Mouse (Mus musculus): ENCODE measurements around the gene Tmem151b. TPM values are rescaled to one million over a fixed set of nuclear protein-coding genes. Genes with fewer than 3 reads are reported as not detected.

The Tmem151b gene
- polyA plus RNA-seq, 1 experiment = 0.37 TPM

GRCm38 (mm10) chr17:45516488-45516887, 33.0 kb downstream of the Tmem151b start:
- Histone ChIP-seq H3K4me3 (ENCODE audit: control insufficient read depth, low read depth, low read length) (no peak overlapping the region), H3K27ac (ENCODE audit: control insufficient read depth, insufficient read depth, low read depth, low read length) (no peak overlapping the region), H3K36me3 (ENCODE audit: control insufficient read depth, insufficient read depth, low read length) (no peaks in the 10 kb centered on the region), H3K27me3 (ENCODE audit: control insufficient read depth, insufficient read depth, low read length) (no peaks in the 10 kb centered on the region), H3K4me1 (ENCODE audit: control insufficient read depth, insufficient read depth, low read length) (peaks cover 6% of the 10 kb centered on the region)
- TF ChIP-seq POLR2A (IDR thresholded peaks at IDR 0.05; ENCODE audit: control insufficient read depth, low read depth, low read length) = no peak
- peak; percentile 38; the same call in 1 of the 2 replicates for TF ChIP-seq CTCF (IDR thresholded peaks at IDR 0.05; ENCODE audit: control insufficient read depth, insufficient read depth, insufficient replicate concordance, low read depth, low read length)

DNA sequence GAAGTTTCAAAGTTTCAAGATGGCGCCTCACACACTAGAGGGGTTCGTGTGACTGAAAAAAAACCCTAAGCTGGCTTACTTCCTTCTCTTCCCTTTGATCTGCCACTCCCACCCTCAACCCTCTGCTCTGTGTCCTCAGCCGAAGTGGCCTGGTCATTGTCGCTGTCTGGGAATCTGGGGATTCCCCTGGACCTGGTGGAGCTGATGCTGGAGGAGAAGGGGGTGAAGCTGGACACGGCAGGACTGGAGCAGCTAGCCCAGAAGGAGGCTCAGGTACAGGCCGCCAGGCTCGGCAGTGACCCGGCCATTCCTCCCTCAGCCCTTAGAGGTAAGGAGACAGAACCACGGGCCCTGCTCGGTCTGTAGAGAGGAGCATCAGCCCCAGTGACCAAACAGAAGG, 33.7 kb downstream of the Tmem151b start:
- no peak for TF ChIP-seq POLR2A (IDR thresholded peaks at IDR 0.05; ENCODE audit: control insufficient read depth, low read depth, low read length)
- TF ChIP-seq CTCF (IDR thresholded peaks at IDR 0.05; ENCODE audit: control insufficient read depth, insufficient read depth, insufficient replicate concordance, low read depth, low read length) = no peak
- Histone ChIP-seq H3K36me3 (ENCODE audit: control insufficient read depth, insufficient read depth, low read length) (no peaks in the 10 kb centered on the region), H3K27me3 (ENCODE audit: control insufficient read depth, insufficient read depth, low read length) (no peaks in the 10 kb centered on the region), H3K4me3 (ENCODE audit: control insufficient read depth, low read depth, low read length) (no peak overlapping the region), H3K4me1 (ENCODE audit: control insufficient read depth, insufficient read depth, low read length) (peaks cover under 1% of the 10 kb centered on the region; the same call in 1 of the 2 replicates), H3K27ac (ENCODE audit: control insufficient read depth, insufficient read depth, low read depth, low read length) (no peak overlapping the region)

DNA sequence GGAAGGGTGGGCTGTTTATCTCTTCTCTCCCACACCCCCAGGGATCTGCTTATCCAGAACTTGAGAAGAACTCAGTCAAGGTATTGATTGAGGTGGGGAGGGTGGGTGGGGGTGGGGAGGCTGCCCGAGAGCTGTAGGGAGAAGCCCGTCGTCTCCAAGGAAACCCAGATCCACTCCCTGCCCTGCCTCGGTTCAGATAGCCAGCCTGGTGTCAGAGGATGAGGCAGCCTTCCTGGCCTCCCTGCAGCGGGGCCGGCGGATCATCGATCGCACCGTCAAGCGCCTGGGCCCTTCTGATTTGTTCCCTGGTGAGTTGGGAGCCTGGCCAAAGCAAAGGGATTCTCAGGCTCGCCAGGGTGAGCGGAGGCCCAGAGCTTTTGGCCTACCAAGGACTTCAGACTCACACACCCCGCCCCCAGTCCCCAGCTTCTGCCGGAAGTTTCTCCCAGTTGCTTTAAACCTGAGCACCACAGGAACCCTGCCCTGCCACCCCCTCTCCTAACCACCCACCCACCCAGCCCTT, 34.2 kb downstream of the Tmem151b start:
- Histone ChIP-seq H3K27me3 (ENCODE audit: control insufficient read depth, insufficient read depth, low read length) (no peaks in the 10 kb centered on the region), H3K27ac (ENCODE audit: control insufficient read depth, insufficient read depth, low read depth, low read length) (no peak overlapping the region), H3K4me1 (ENCODE audit: control insufficient read depth, insufficient read depth, low read length) (no peaks in the 10 kb centered on the region), H3K4me3 (ENCODE audit: control insufficient read depth, low read depth, low read length) (no peak overlapping the region), H3K36me3 (ENCODE audit: control insufficient read depth, insufficient read depth, low read length) (no peaks in the 10 kb centered on the region)
- TF ChIP-seq POLR2A (IDR thresholded peaks at IDR 0.05; ENCODE audit: control insufficient read depth, low read depth, low read length) (no peak), CTCF (IDR thresholded peaks at IDR 0.05; ENCODE audit: control insufficient read depth, insufficient read depth, insufficient replicate concordance, low read depth, low read length) (no peak)

DNA sequence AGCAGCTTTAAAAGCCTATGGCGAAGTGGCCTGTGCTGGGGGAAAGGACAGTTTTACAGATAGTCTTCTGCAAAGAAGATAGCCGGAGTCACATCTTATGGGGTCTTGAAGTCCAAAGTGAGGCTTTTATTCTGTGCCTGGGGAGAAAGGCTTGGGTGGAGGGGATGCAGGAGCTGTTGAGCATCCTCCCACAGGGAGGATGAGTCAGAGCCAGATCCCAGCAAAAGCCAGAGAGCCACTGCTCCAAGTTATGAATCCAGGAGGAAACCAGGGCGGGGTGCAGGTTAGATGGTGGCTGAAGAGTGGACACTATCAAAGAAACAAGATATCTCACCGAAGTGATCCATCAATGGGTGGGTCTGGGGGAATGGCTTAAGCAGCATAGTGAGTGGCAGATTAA, 37.7 kb downstream of the Tmem151b start:
- H3K36me3 ChIP-seq (ENCODE audit: control insufficient read depth, insufficient read depth, low read length) = no peaks in the 10 kb centered on the region

GRCm38 (mm10) chr17:45510871-45511270, 38.6 kb downstream of the Tmem151b start:
- Histone ChIP-seq H3K36me3 (ENCODE audit: control insufficient read depth, insufficient read depth, low read length) (no peaks in the 10 kb centered on the region), H3K4me3 (ENCODE audit: control insufficient read depth, low read depth, low read length) (no peak overlapping the region), H3K27me3 (ENCODE audit: control insufficient read depth, insufficient read depth, low read length) (no peaks in the 10 kb centered on the region), H3K4me1 (ENCODE audit: control insufficient read depth, insufficient read depth, low read length) (peaks cover 9% of the 10 kb centered on the region), H3K27ac (ENCODE audit: control insufficient read depth, insufficient read depth, low read depth, low read length) (no peak overlapping the region)
- TF ChIP-seq CTCF (IDR thresholded peaks at IDR 0.05; ENCODE audit: control insufficient read depth, insufficient read depth, insufficient replicate concordance, low read depth, low read length) (no peak), POLR2A (IDR thresholded peaks at IDR 0.05; ENCODE audit: control insufficient read depth, low read depth, low read length) (no peak)

More for the DNA sequence above, 37.7 kb downstream of the Tmem151b start:
- Histone ChIP-seq H3K27ac (ENCODE audit: control insufficient read depth, insufficient read depth, low read depth, low read length) (no peak overlapping the region), H3K27me3 (ENCODE audit: control insufficient read depth, insufficient read depth, low read length) (no peaks in the 10 kb centered on the region), H3K4me3 (ENCODE audit: control insufficient read depth, low read depth, low read length) (no peak overlapping the region), H3K4me1 (ENCODE audit: control insufficient read depth, insufficient read depth, low read length) (peaks cover 2% of the 10 kb centered on the region; the same call in 1 of the 2 replicates)
- TF ChIP-seq POLR2A (IDR thresholded peaks at IDR 0.05; ENCODE audit: control insufficient read depth, low read depth, low read length) (no peak), CTCF (IDR thresholded peaks at IDR 0.05; ENCODE audit: control insufficient read depth, insufficient read depth, insufficient replicate concordance, low read depth, low read length) (no peak)

DNA sequence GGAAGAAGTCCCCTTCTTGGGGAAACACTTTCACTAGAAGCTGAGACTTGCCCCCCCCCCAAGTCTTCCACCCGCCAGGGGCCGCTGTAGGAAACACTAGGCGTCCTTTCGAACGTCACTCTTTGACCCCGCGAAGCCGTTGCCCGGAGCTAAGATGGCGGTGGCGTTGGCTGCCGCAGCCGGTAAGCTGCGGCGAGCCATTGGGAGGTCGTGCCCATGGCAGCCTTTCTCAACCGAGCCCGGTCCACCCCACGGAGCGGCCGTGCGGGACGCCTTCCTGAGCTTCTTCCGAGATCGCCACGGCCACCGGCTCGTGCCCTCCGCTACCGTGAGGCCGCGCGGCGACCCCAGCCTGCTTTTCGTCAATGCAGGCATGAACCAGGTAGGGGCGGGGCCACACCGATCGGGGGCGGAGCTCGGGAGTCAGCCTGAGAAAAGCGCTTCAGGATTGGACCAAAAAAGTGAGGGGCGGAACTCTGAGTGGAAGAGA, 42.7 kb downstream of the Tmem151b start, which contains the start of gene Aars2:
TSS of gene Aars2 (plus strand) at position 142 of the 490 bp plus-strand sequence.
- TF ChIP-seq POLR2A (IDR thresholded peaks at IDR 0.05; ENCODE audit: control insufficient read depth, low read depth, low read length) = peak; percentile 83
- peak; percentile 76 for TF ChIP-seq CTCF (IDR thresholded peaks at IDR 0.05; ENCODE audit: control insufficient read depth, insufficient read depth, insufficient replicate concordance, low read depth, low read length)
- no peaks in the 10 kb centered on the region for H3K36me3 ChIP-seq (ENCODE audit: control insufficient read depth, insufficient read depth, low read length)
- H3K27ac ChIP-seq (ENCODE audit: control insufficient read depth, insufficient read depth, low read depth, low read length) = peak within 1 kb of the TSS; percentile 89
- H3K4me3 ChIP-seq (ENCODE audit: control insufficient read depth, low read depth, low read length) = peak within 1 kb of the TSS; percentile 98
- no peaks in the 10 kb centered on the region for H3K27me3 ChIP-seq (ENCODE audit: control insufficient read depth, insufficient read depth, low read length)
- peaks cover 9% of the 10 kb centered on the region for H3K4me1 ChIP-seq (ENCODE audit: control insufficient read depth, insufficient read depth, low read length)

DNA sequence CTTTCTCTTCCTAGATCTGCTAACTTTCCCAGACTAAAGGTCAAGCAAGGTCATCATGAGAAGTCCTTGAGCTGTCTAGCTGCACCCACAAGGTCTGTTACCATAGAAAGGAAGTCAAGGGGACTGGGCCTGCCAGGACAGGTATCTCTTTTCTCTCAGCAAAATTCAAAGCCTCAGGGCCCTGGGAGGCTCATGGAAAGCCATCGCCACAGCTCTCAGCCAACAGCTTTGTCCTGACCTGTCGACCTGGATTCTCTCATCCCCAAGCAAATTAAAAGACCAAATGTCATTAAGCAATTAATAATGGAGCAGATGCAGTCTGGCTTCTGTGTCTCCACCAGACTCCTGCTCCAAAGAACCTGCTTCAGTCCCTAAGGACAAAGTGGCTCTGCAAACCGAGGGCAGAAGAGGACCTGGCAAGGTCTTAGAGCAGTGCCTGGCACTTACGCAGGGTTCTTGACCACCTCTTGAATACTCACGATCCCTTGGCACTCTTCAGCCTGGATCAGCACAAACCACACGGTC, 43.5 kb downstream of the Tmem151b start:
- Histone ChIP-seq H3K4me1 (ENCODE audit: control insufficient read depth, insufficient read depth, low read length) (peaks cover 9% of the 10 kb centered on the region), H3K36me3 (ENCODE audit: control insufficient read depth, insufficient read depth, low read length) (no peaks in the 10 kb centered on the region), H3K27me3 (ENCODE audit: control insufficient read depth, insufficient read depth, low read length) (no peaks in the 10 kb centered on the region), H3K27ac (ENCODE audit: control insufficient read depth, insufficient read depth, low read depth, low read length) (no peak overlapping the region), H3K4me3 (ENCODE audit: control insufficient read depth, low read depth, low read length) (no peak overlapping the region)
- TF ChIP-seq CTCF (IDR thresholded peaks at IDR 0.05; ENCODE audit: control insufficient read depth, insufficient read depth, insufficient replicate concordance, low read depth, low read length) (no peak), POLR2A (IDR thresholded peaks at IDR 0.05; ENCODE audit: control insufficient read depth, low read depth, low read length) (no peak)
